Comparison of ENCODE assay signal across 35 mouse cellular contexts in genomic region chr6:17097301-17097700, GRCm38 (mm10).
"Had no signal": no experiment of that assay in that cellular context is flagged by ENCODE, and none has a peak within 500 bp of the region (broad histone marks: within the 10 kb centered on the region; RNA-seq: fewer than 3 reads in every experiment).

No protein-coding gene starts in this region.

- ATAC-seq: hindbrain, embryonic 16.5 days; hindbrain, postnatal 0 days; inflammation-experienced regulatory T-cells, adult 6 months; intestine, embryonic 15.5 days; intestine, embryonic 16.5 days; intestine, postnatal 0 days had no signal

- H3K27me3 ChIP-seq: hindbrain, embryonic 12.5 days; hindbrain, embryonic 13.5 days; hindbrain, embryonic 15.5 days; intestine, embryonic 15.5 days; kidney, embryonic 15.5 days had no signal

- H3K27ac ChIP-seq: heart, embryonic 13.5 days; heart, embryonic 15.5 days; hindbrain, embryonic 10.5 days; hindbrain, embryonic 12.5 days; hindbrain, embryonic 13.5 days; hindbrain, embryonic 14.5 days; hindbrain, embryonic 15.5 days; hindbrain, postnatal 0 days; intestine, embryonic 15.5 days; kidney, embryonic 15.5 days; kidney, postnatal 0 days; layer of hippocampus, adult 2 months; left cerebral cortex, adult 2 months had no signal

- H3K9ac ChIP-seq: heart, embryonic 12.5 days; heart, embryonic 13.5 days; heart, embryonic 15.5 days; hindbrain, embryonic 12.5 days; hindbrain, embryonic 13.5 days; hindbrain, embryonic 14.5 days; hindbrain, embryonic 15.5 days; intestine, embryonic 15.5 days; kidney, embryonic 15.5 days had no signal

- H3K36me3 ChIP-seq: heart, embryonic 12.5 days; heart, embryonic 13.5 days; heart, embryonic 15.5 days had no signal

- DNase-seq: heart, postnatal 10 days; heart, postnatal 14 days; heart, postnatal 36 days; heart, postnatal 4 days; kidney, adult 11 months; kidney, adult 18-20 months; kidney, adult 2 months; kidney, adult 8-10 months; kidney, adult 9 months; kidney, postnatal 10 days; kidney, postnatal 14 days; kidney, postnatal 25 days; kidney, postnatal 36 days; kidney, postnatal 4 days; layer of hippocampus, adult 9-11 months; layer of hippocampus, postnatal 36 days had no signal

- H3K4me3 ChIP-seq: heart, embryonic 12.5 days; heart, embryonic 13.5 days; heart, embryonic 15.5 days; hindbrain, embryonic 10.5 days; hindbrain, embryonic 12.5 days; hindbrain, embryonic 13.5 days; hindbrain, embryonic 15.5 days; intestine, embryonic 15.5 days; kidney, embryonic 15.5 days; layer of hippocampus, adult 2 months; left cerebral cortex, adult 2 months had no signal

- H3K4me1 ChIP-seq: heart, embryonic 15.5 days; hindbrain, embryonic 10.5 days; hindbrain, embryonic 12.5 days; intestine, embryonic 15.5 days had no signal

- H3K9me3 ChIP-seq: heart, embryonic 12.5 days; heart, embryonic 13.5 days; heart, embryonic 15.5 days; hindbrain, embryonic 10.5 days; hindbrain, embryonic 12.5 days; hindbrain, embryonic 13.5 days; hindbrain, embryonic 15.5 days; intestine, embryonic 15.5 days; kidney, embryonic 15.5 days had no signal

- H3K4me2 ChIP-seq: heart, embryonic 11.5 days; heart, embryonic 12.5 days; heart, embryonic 13.5 days; heart, embryonic 15.5 days; hindbrain, embryonic 12.5 days; hindbrain, embryonic 13.5 days; hindbrain, embryonic 14.5 days; hindbrain, embryonic 15.5 days; intestine, embryonic 15.5 days; kidney, embryonic 15.5 days had no signal
